Mouse (Mus musculus) thymus, adult 18-20 months (tissue): ENCODE measurements around the gene Rgp1.

ENCODE experiments used
- DNase-seq, 2 experiments: peaks; one replicate each; pipeline ENCODE4 v3.0.0; 2022; ENCODE audit warnings: mixed read lengths in 2 of 2

Rgp1 gene

DNA sequence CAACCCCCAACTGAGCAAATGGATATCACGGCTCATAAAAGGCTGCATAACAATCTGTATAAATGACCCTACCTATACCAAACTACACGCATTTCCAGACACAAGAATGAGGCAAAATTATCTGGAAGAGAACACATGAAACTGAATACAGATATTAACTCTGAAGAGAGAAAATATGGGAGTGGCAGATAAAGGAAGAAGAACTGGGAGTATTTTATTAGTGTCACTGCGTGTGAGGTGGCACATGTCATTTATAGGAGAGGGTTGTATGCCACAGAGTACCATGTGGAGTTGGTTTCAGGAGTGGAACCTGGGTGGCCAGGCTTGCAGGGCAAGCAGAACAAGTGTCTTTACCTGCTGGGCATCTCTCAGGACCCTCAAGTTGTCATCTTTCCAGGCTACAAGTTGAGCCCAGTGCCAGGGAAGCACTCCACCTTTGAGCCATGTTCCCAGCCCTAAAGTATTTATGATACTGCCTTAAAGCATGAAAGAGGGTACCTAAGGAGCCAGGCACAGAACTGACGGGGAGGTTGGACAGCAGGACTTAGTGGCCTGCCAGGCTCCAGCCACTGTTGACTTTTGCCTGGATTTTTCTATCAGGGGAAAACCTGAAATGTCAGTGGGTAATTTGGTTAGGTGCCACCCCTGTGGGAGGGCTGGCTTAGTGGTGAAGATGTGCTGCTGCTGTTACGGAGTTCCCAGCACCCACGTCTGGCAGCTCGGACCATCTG is 20.3 kb downstream of the Rgp1 start:
- DNase-seq = no peak

DNA sequence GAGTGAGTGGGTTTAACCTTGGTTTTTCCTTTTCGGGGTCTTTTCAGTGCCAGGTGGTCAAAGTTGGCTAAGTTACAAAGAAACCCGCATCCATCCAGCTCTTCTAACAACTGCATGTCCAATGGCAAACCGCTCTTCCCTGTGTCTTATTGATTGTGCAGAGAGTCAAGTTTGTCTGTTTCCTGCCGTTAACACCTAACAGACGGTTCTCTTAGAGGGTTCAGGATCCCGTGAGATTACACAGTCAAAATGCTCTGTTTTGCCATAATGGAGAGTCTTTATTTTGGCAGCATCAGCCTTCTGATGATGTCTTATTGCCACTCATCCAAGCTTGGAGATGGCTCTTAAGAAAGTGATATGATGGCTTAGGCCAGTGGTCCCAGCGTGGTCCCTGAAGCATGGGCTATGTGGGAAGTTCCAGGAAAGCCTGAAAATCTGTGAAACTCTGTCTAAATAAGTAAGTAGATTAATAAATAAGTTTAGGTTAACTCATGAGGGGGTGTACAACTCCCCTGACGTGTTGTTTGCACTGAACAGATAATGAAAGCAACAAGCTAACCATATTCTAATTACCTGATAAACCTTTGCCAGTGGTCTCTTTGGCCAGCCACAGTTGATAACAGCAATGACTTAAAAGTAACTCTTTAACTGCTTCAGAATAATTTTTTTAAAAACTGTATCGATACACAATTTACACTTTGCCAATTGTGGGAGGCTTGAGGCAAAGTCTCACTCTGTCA is 21.9 kb downstream of the Rgp1 start:
- no peak for DNase-seq

DNA sequence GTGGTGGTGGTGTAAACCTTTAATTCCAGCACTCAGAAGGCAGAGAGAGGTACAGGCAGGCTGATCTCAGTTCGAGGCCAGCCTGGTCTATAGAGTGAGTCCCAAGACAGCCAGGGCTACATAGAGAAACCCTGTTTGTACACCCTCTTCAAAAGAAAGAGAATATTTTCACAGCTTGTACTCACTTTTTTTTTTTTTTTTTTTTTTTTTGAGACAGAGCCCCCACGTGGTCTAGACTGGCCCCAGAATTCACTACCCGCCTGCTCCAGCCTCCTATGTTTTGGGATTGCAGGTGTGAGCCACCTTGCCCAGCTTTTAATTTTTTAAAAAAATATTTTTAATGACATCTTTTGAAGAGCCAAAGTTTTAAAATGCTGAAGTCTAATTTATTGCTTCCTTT is 25.6 kb downstream of the Rgp1 start:
- no peak for DNase-seq

DNA sequence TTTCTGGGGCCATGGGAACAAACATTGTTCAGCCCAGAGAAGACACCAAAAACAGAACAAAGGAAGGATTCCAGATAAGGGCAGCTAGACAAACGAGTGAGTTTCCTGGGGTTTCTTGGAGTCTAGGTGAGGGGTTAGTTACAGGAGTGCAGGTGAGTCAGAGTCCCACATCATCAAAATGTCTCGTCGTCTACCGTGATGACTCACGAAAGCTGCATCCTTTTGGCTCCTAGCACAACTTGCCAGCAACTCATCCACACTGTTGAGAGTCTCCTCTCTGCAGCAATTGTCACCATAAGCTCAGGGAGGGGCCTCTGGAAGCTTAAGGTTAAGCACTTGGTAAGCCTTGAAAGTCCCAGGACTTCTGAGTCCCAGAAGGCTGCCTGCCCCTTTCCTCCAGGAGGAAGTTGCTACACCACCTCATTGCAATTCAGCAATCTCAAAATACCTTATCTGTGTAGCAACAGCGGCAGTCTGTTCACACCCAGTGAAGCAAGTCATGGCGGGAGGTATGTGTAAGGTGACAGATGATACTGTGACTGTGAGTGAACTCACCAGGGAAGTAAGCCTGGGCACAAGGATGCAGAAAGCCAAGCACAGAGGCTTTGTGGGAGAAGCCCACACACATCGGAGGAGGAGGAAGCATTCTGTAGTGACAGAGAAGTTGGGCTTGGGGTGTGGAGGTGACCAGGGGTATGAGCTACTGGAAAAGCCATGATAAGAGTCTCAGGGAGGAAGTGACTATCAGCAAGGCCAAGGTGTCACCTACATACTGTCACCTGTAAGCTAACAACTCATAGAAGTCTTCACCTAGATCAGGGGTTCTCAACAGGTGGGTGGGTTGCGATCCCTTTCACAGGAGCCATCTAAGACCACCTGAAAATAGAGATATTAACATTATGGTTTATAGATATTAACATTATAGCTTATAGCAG is 26.5 kb downstream of the Rgp1 start:
- no peak for DNase-seq

DNA sequence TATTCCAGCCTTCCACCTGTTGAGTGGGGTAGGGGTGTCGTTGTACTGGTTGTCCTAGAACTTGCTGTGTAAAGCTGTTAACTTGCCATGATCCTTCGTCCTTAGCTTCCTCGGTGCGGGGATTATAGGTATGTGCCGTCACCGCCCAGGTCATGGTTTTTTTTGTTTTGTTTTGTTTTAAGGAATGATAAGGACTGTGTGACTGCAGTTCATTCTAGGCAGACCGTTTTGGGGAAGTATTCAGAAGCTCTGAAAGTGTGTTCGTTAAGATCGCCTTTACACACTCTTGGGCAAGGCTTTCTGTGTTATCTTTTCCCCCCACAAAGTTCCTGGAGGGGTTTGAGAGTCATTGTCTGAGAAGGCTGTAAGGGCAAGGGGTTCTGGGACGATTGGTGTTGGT is 34.0 kb downstream of the Rgp1 start:
- no peak for DNase-seq

DNA sequence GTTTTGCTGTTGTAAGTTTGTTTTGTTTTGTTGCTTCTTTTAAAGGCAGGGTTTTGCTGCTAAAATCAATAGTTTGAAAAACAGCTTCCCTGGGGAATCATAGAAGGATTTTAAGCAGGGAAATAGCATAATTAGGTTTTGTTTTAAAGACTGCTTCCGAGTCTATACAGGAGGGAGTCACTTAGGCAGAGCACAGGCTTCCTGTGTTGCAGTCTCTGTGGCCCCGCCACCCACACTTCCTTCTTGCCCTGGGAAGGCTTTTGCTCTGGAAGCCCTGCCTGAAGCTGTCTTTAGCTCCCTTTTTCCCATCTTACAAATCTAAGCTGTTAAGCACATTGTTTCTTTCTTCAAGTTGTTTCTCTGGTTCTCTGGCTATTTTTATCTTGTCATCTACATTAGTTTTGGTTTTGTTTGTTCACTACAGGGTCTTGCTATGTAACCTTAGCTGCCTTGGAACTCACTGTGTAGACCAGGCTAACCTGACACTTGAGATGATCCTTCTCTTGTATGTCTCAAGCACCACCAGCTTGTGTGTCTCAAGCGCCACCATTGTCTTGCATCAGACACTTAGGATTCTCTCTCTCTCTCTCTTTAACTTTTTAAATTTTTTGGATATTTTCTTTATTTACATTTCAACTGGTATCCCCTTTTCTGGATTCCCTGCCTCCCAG is 34.7 kb downstream of the Rgp1 start:
- DNase-seq = no peak

DNA sequence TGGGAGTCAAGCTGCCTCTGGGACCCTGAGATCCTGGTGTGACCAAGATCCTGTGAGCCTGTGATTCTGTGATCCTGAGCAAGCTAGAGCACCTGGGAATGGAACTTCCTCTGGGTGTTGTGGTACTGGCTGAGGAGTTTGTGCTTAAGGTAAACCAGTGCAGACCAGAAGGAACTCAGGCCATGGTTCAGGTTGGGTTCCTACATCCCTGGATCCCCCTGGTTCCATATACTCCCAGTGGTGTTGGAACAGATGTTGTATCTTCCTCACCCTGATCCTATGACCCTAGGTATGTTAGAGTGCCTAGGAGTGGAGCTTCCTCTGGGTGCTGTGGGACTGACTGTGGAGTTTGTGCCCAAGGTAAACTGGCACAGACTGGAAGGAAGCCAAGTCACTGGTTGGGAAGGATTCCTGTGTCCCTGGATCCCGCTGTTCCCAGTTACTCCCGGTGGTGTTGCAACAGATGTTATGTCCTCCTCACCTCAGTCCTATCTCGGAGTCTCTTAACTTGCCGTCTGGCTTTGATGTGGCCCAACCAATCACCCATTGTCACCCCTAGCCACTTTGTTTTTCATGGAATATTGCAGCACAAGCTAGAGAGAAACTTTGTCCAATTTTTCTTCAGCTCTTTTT is 41.7 kb downstream of the Rgp1 start:
- no peak for DNase-seq

DNA sequence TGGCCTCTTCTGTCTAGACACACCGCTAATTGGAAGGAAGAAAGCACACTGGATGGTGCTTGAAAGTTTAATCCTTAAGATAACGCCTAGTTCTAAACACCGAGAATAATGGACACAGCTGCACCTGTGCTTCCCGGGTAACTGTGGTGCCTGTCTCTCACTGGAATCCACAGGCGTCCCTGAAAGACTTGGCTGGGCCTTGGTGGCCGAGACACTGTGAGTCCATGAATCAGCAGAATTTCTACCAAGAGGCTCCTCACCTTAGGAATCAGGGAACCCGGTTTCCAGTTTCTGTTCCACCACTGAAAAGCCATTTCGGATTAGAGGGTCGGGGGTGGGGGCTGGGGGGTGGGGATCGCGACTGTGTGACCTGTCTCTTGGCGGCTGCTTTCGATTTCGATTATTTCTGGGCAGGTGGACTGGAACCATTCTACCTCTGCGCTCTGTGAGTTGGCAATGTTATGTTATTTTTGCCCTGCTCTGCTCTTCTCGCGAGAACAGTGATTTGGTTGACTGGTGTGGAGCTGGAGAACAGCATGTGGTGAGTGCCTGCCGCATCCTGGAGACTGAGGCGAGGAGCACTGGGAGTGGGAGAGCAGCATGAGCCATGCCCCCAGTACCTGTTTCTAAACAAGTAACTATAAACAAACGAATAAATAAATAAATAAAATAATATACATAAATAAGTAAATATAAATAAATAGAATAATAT is 50.7 kb downstream of the Rgp1 start:
- DNase-seq = no peak

DNA sequence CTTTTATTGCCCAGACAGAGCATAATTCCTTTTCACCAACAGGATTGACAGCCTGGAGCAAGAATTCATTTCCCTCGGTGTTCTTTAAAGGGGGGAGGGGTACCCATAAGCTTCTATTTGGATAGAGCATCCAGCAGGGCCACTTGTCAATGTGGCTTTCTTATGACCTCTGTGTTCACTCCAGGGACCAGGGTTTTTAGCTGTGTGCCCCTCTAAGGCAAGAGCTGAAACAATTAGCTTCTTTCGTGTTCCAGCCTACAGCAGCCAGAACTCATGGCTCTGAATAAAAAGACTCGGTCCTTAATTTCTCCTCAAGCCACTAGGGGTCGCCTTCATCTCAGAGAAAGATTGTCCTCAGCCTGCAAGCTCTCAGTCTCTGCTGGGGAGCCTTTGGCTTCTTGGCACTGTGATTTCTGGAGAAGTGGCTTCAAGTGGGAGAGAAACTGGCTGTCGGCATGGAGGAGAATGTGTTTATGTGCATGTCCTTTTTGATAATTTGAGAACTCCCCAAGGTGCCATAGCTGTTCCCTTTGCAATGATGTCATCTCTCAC is 51.6 kb downstream of the Rgp1 start:
- no peak for DNase-seq

DNA sequence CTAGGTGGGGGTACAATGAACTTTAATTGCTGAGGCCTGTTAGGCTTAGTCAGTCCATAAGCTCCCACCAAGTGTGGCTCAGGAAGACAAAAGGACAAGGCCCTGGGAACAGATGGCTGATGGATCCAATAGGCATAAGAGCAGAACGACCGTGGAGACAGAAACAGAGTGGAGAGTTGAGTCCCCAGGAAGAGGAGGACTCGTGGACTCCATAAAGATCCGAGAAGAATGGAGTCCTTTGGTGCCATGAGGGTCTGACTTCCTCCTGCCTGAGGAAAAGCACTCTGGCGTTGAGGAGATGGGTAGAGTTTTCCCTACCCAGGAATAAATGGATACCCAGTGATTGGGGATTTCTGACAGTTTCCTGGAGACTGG is 52.1 kb downstream of the Rgp1 start:
- no peak for DNase-seq

DNA sequence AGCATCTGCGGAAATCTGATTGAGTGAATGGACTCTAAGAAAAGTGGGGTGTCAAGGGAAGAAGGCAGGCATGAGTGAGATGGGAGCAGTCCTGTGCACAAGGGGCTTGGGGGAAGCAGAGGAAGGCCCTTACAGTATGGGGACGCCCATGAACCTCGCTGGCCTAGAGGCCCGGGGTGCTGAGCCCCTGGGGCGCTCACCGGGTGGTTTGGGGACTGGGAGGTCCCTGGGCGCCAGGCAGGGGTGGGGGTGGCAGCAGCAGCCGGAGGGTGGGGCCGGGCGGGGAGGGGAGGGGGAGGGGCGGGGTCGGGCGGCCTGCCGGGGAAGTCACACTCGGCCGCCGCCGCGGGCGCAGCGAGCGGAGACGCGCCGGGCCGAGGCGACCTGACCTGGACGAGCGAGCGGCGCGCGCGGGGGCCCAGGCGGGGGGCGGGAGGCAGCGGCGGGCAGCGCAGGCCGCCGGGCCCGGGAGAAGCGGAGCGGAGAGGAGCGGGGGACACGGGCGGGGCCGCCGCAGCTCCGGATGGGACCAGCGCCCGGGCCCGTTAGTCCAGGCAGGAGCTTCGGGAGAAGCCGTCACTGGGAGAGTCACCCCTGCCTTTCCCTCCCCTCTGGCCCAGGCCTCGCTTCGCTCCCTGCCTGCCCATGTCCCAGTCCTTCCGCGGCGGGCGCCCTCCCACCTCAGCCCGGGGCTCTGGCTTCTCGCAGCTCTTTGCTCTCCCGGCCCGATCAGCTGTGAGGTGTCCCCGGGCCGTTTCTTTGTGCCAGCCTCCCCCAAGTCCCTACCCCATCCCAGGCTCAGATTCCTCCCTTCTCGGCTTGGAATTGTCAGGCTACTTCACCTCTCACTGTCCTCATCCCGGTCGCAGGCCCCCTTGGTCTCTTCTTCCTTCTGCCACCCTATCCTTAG is 52.8 kb downstream of the Rgp1 start, which contains the start of gene Npr2:
Gene Npr2, plus strand, starts transcription at position 890 of the 910 bp plus-strand sequence.
- no peak for DNase-seq

DNA sequence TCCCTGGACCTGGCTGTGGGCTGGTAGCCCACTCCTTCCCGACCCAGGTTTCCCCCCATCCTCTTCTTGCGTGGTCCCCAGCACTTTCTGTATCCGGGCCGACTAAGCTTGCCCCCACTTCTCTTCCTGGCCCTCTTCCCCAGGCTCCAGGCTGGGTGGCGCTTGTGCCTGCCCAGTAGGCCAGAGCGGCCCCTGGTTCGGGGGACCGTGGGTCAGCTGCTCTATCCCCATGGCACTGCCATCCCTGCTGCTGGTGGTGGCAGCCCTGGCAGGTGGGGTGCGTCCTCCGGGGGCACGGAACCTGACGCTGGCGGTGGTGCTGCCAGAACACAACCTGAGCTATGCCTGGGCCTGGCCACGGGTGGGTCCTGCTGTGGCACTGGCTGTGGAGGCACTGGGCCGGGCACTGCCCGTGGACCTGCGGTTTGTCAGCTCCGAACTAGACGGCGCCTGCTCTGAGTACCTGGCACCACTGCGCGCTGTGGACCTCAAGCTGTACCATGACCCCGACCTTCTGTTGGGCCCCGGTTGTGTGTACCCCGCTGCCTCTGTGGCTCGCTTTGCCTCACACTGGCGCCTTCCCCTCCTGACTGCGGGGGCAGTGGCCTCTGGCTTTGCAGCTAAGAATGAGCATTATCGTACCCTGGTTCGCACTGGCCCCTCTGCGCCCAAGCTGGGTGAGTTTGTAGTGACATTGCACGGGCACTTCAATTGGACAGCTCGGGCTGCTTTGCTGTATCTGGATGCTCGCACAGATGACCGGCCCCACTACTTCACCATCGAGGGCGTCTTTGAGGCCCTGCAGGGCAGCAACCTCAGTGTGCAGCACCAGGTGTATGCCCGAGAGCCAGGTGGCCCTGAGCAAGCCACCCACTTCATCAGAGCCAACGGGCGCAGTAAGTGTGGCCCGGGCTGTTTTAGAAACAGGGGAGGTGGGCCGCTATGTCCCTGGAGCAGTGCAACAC is 53.7 kb downstream of the Rgp1 start:
- DNase-seq = no peak

DNA sequence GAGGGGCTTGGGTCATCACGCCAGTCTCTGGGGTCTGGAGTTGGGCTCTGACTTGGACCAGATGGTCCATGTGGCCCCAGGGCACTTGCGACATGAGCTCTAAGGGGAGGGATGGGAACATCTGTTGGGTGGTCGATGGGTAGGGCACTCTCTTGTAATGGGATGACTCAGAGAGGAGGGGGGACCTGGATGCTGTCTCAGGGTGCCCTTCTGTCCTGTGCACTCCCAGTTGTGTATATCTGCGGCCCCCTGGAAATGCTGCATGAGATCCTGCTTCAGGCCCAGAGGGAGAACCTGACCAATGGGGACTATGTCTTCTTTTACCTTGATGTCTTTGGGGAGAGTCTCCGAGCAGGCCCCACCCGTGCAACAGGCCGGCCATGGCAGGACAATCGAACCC is 54.8 kb downstream of the Rgp1 start:
- DNase-seq = no peak

DNA sequence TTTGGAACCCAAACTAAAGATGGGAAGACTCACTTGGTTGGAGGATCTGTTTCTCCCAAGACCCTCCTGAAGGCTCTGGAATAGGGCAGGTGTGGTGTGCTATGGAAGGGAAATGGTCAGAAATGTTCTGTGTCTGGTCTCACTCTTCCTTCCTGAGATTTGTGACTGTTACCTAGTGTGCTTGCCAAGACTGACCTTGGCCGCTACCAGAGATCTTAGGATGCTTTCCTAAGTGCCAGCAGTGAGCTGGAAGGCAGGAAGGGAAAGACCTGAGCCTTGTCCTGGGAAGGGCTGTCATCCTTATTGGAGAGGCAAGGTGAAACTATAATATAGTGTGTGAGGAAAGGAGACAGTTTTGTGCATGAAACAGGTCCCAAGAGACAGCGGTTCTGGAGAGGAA is 55.2 kb downstream of the Rgp1 start:
- DNase-seq = no peak

DNA sequence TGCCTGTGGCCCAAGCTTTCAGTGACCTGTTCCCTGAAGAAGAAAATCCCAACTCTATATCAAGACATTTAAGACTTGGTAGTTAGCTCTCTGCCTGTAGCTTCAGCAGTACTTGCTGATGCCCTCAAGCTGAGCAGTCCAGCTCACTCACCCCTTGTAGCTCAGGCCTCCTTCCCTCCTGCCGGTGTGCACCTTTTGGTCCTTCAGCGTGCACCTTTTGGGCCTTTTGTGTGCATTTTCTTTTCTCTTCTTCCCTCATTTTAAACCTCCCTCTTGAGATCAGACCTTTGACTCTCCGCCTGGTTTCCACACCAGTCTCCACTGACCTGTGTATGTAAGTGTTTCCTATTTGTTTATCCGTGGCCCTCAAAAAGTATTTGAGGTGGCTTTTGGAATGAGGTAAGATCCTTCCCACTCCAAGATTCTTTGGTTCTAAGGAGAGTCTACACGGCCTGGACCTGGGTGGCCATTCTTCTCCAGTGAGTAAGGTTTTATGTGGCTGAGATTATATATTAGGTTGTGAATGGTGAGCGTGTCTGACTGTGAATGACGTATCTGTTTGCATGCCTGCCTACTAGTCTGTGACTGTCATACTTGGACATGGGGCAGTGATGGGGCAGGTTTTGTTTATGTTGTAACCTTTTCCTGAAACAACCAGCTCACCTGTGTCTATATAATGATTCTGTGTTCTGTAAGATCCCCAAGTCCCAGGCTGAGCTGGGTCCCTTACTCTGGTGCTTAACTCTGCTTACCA is 56.3 kb downstream of the Rgp1 start:
- DNase-seq = no peak

DNA sequence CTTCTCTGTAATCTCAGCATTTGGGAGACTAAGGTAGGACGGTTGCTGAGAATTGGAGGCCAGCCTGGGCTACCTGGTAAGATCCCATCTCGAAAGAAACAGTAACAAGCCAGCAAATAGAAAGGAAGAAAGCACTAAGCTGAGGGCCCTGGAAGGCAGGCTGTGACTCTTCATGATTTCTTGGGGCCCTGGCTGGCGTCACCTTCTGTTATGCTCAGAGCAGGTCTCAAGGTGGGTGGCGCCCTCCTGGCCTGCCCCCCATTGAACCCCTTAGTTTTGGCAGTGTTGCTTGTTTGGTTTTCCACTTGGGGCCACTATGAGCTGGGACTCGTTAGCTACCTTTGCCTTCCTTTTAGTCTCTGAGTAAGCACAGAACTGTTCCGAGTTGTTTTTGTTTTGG is 58.2 kb downstream of the Rgp1 start:
- no peak for DNase-seq
